Mouse (Mus musculus): ENCODE data around the gene Xpo6.

GRCm38 (mm10) chr7:126210856-126211255, 10.6 kb upstream of the Xpo6 start:
- TF ChIP-seq CTCF (IDR thresholded peaks at IDR 0.05) (no peak), EP300 (IDR thresholded peaks at IDR 0.05) (no peak)

Data from lung, postnatal 0 days (tissue).